Mouse (Mus musculus): ENCODE results near the gene Hnmt.

- TF ChIP-seq CTCF (IDR thresholded peaks at IDR 0.05; ENCODE audit: low read depth, low read length) (no peak), POLR2A (IDR thresholded peaks at IDR 0.05; ENCODE audit: extremely low read depth, insufficient read depth, low read length) (no peak)
These were observed 49.9 kb downstream of the Hnmt start for GRCm38 (mm10) chr2:23999323-23999722.

All from liver, adult 2 months (tissue).